Mouse (Mus musculus): ENCODE data around the gene Cetn4.

DNA sequence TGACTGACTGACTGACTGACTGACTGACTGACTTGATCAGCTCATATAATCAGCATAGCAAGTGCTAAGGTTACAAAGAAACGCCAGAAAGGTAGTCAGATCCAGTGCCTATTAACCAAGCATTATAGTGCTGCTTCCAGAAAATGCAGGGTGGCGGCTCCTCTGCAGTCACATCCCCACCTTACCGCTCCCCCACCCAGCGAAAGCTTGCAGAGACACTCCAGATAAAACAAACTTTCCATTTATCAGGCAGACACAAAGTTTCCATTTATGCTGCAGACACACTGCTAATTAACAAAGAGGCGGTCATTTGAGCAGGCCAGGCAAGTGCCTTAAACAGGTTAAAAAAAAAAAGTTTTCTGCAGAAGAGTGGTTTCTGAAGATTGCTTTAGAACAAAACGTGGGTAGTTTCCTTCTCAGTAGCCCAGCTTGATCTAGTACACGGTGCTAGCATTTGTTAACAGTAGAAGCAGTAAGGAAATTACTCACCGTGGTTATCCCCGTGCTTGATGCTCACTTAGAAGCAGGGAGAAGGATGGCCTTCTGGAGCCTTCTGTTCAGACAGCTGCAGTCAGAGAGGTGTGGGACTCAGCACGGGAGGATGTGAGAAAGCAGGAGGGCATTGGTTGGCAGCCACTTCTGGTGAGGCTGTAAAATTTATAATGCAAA, 53.0 kb downstream of the Cetn4 start:
- TF ChIP-seq CTCF (IDR thresholded peaks at IDR 0.05; ENCODE audit: extremely low read depth, insufficient read depth, low read length) (no peak), POLR2A (IDR thresholded peaks at IDR 0.05; ENCODE audit: extremely low read depth, insufficient read depth, low read length) (no peak)
